Comparison of ENCODE assay signal across 10 mouse cellular contexts in genomic region chr8:111298011-111298410, GRCm38 (mm10). TPM values are rescaled to one million over a fixed set of nuclear protein-coding genes. Genes with fewer than 3 reads are reported as not detected.
DNase-seq lines count a peak whose midpoint lies in the region; ATAC-seq and TF ChIP-seq lines count a peak whose summit lies in the region.
"Had no signal": no experiment of that assay in that cellular context is flagged by ENCODE, and none has a peak within 500 bp of the region (broad histone marks: within the 10 kb centered on the region; RNA-seq: fewer than 3 reads in every experiment).

No protein-coding gene starts in this region.

- TF ChIP-seq EP300 in ES-Bruce4 (IDR thresholded peaks at IDR 0.05; ENCODE audit: insufficient read depth, low read depth, low read length) = no peak

- TF ChIP-seq POLR2A in ES-Bruce4 (IDR thresholded peaks at IDR 0.05; ENCODE audit: insufficient read depth, low read length) = no peak

- no peak overlapping the region for H3K4me3 ChIP-seq in hindbrain, embryonic 12.5 days
- H3K4me3 ChIP-seq in hindbrain, embryonic 16.5 days (ENCODE audit: low read length) = no peak overlapping the region
- no peak overlapping the region for H3K4me3 ChIP-seq in ES-Bruce4 (ENCODE audit: low read depth, low read length)
- H3K4me3 ChIP-seq in intestine, embryonic 16.5 days (ENCODE audit: low read length) = no peak overlapping the region

- peaks cover 34% of the 10 kb centered on the region for H3K36me3 ChIP-seq in hindbrain, embryonic 12.5 days
- peaks cover 11% of the 10 kb centered on the region for H3K36me3 ChIP-seq in hindbrain, embryonic 16.5 days (ENCODE audit: control insufficient read depth, insufficient read depth, low read length)
- peaks cover 38% of the 10 kb centered on the region for H3K36me3 ChIP-seq in ES-Bruce4 (ENCODE audit: control insufficient read depth, insufficient read depth, low read length, poor library complexity, severe bottlenecking)
- H3K36me3 ChIP-seq in intestine, embryonic 16.5 days (ENCODE audit: control insufficient read depth, insufficient read depth, low read length) = peaks cover 12% of the 10 kb centered on the region

- no peak overlapping the region for H3K27ac ChIP-seq in hindbrain, embryonic 12.5 days
- H3K27ac ChIP-seq in hindbrain, embryonic 16.5 days (ENCODE audit: low read depth, low read length) = no peak overlapping the region
- no peak overlapping the region for H3K27ac ChIP-seq in ES-Bruce4 (ENCODE audit: insufficient read depth, low read length)
- H3K27ac ChIP-seq in intestine, embryonic 16.5 days (ENCODE audit: low read length) = no peak overlapping the region

- ATAC-seq in hindbrain, embryonic 12.5 days (ENCODE audit: low FRiP score) = no peak
- no peak for ATAC-seq in hindbrain, embryonic 16.5 days
- ATAC-seq in intestine, embryonic 16.5 days = no peak

- TF ChIP-seq CTCF in ES-Bruce4 (IDR thresholded peaks at IDR 0.05; ENCODE audit: low read depth, low read length) = no peak

- H3K4me2 ChIP-seq in hindbrain, embryonic 12.5 days (replicated peaks) = peak overlapping the region; percentile 69; the same call in 1 of the 2 replicates
- no peak overlapping the region; the same call in 1 of the 2 replicates for H3K4me2 ChIP-seq in hindbrain, embryonic 16.5 days (ENCODE audit: low read length)
- peak overlapping the region; percentile 35 for H3K4me2 ChIP-seq in intestine, embryonic 16.5 days (ENCODE audit: low read depth, low read length)

- H3K27me3 ChIP-seq in hindbrain, embryonic 12.5 days = no peaks in the 10 kb centered on the region
- no peaks in the 10 kb centered on the region for H3K27me3 ChIP-seq in hindbrain, embryonic 16.5 days (replicated peaks; ENCODE audit: control insufficient read depth, insufficient read depth, low read length)
- no peaks in the 10 kb centered on the region for H3K27me3 ChIP-seq in ES-Bruce4 (ENCODE audit: control insufficient read depth, insufficient read depth, low read length, poor library complexity, severe bottlenecking)
- H3K27me3 ChIP-seq in intestine, embryonic 16.5 days (replicated peaks; ENCODE audit: control insufficient read depth, insufficient read depth, low read length) = no peaks in the 10 kb centered on the region

- H3K9ac ChIP-seq in hindbrain, embryonic 12.5 days = no peak overlapping the region
- no peak overlapping the region for H3K9ac ChIP-seq in hindbrain, embryonic 16.5 days (ENCODE audit: low read depth, low read length)
- peak overlapping the region; percentile 26; the same call in 1 of the 2 replicates for H3K9ac ChIP-seq in ES-Bruce4 (ENCODE audit: low read depth, poor library complexity, severe bottlenecking)
- no peak overlapping the region for H3K9ac ChIP-seq in intestine, embryonic 16.5 days (ENCODE audit: low read depth, low read length)

- H3K9me3 ChIP-seq in hindbrain, embryonic 12.5 days (replicated peaks) = no peaks in the 10 kb centered on the region
- H3K9me3 ChIP-seq in hindbrain, embryonic 16.5 days (ENCODE audit: control insufficient read depth, low read length) = no peaks in the 10 kb centered on the region
- H3K9me3 ChIP-seq in ES-Bruce4 (replicated peaks; ENCODE audit: control insufficient read depth, insufficient read depth, low read length, poor library complexity, severe bottlenecking) = no peaks in the 10 kb centered on the region
- H3K9me3 ChIP-seq in intestine, embryonic 16.5 days (ENCODE audit: control insufficient read depth, low read length) = no peaks in the 10 kb centered on the region

- 92% methylated on average over 1 of the region's 1 CpGs for WGBS in hindbrain, embryonic 12.5 days
- WGBS in hindbrain, embryonic 16.5 days = 85% methylated on average over 1 of the region's 1 CpGs
- WGBS in intestine, embryonic 16.5 days = 71% methylated on average over 1 of the region's 1 CpGs

- H3K4me1 ChIP-seq in hindbrain, embryonic 12.5 days = peaks cover 14% of the 10 kb centered on the region
- peaks cover 9% of the 10 kb centered on the region for H3K4me1 ChIP-seq in hindbrain, embryonic 16.5 days (ENCODE audit: control insufficient read depth, insufficient read depth, low read depth, low read length)
- peaks cover 2% of the 10 kb centered on the region for H3K4me1 ChIP-seq in ES-Bruce4 (ENCODE audit: control insufficient read depth, insufficient read depth, low read length)
- H3K4me1 ChIP-seq in intestine, embryonic 16.5 days (ENCODE audit: control insufficient read depth, insufficient read depth, low read length) = peaks cover 7% of the 10 kb centered on the region; the same call in 1 of the 2 replicates

- DNase-seq in cerebellum, adult 9-10 months = peak; percentile 40
- DNase-seq in yolk sac, embryonic 10.5 days (ENCODE audit: low spot score) = no peak
- DNase-seq in c-Kit-positive CD71-positive TER-119-positive erythroid progenitor cells, embryonic 14.5 days (ENCODE audit: low spot score) = no peak
- DNase-seq in urinary bladder, postnatal 25 days (ENCODE audit: low spot score) = no peak
- DNase-seq: gastrocnemius, postnatal 10 days; layer of hippocampus, adult 9-11 months had no signal

RNA-seq across cellular contexts. Expression of gene Rfwd3, which starts 2.0 kb away (rescaled TPM):
- 53.5 and 56.0 TPM in 2 replicates for polyA plus RNA-seq in hindbrain, embryonic 12.5 days (2016; fragmentation: Nextera tagmentation; extraction: Ambion mirVana)
- 21.7 and 26.6 TPM in 2 replicates for polyA plus RNA-seq in hindbrain, embryonic 16.5 days (2015; fragmentation: Nextera tagmentation; extraction: Ambion mirVana)
- polyA plus RNA-seq in ES-Bruce4 (2011; ENCODE audit: insufficient read depth, insufficient read length, low read depth, missing spikeins) = 76.1 and 80.6 TPM in 2 replicates
- 44.7 and 46.4 TPM in 2 replicates for polyA plus RNA-seq in intestine, embryonic 16.5 days (2015; fragmentation: Nextera tagmentation; extraction: Ambion mirVana)

RNA-seq across cellular contexts. Expression of gene Glg1, which starts 39.0 kb away (rescaled TPM):
- polyA plus RNA-seq in hindbrain, embryonic 12.5 days (2016; fragmentation: Nextera tagmentation; extraction: Ambion mirVana) = 104 and 109 TPM in 2 replicates
- 58.1 and 66.1 TPM in 2 replicates for polyA plus RNA-seq in hindbrain, embryonic 16.5 days (2015; fragmentation: Nextera tagmentation; extraction: Ambion mirVana)
- polyA plus RNA-seq in ES-Bruce4 (2011; ENCODE audit: insufficient read depth, insufficient read length, low read depth, missing spikeins) = 76.3 and 78.3 TPM in 2 replicates
- polyA plus RNA-seq in intestine, embryonic 16.5 days (2015; fragmentation: Nextera tagmentation; extraction: Ambion mirVana) = 43.7 and 48.5 TPM in 2 replicates

RNA-seq across cellular contexts. Expression of gene Mlkl, which starts 40.0 kb away (rescaled TPM):
- polyA plus RNA-seq in hindbrain, embryonic 12.5 days (2016; fragmentation: Nextera tagmentation; extraction: Ambion mirVana) = 0.43 and 0.82 TPM in 2 replicates
- polyA plus RNA-seq in hindbrain, embryonic 16.5 days (2015; fragmentation: Nextera tagmentation; extraction: Ambion mirVana) = 0.35 and 0.50 TPM in 2 replicates
- 0.61 and 1.3 TPM in 2 replicates for polyA plus RNA-seq in ES-Bruce4 (2011; ENCODE audit: insufficient read depth, insufficient read length, low read depth, missing spikeins)
- polyA plus RNA-seq in intestine, embryonic 16.5 days (2015; fragmentation: Nextera tagmentation; extraction: Ambion mirVana) = 3.2 and 3.5 TPM in 2 replicates
